Mouse (Mus musculus): ENCODE measurements around the gene Cntn5.
A peak's percentile ranks its signal among the peaks of the same experiment; 100 is the strongest.

Gene Cntn5

GRCm38 (mm10) chr9:10904616-10905363 is at the start of gene Cntn5:
TSS of gene Cntn5 (minus strand) at chr9:10904775.
- DNase-seq = no peak

GRCm38 (mm10) chr9:10950470-10950869 is 45.9 kb upstream of the Cntn5 start:
- DNase-seq = no peak

- DNase-seq = peak; percentile 4
These were observed 5.0 kb upstream of the Cntn5 start for GRCm38 (mm10) chr9:10909573-10909972.

- DNase-seq = no peak
These were observed 1.1 kb upstream of the Cntn5 start for GRCm38 (mm10) chr9:10905696-10906095.

GRCm38 (mm10) chr9:10879758-10880157 is 24.8 kb downstream of the Cntn5 start:
- no peak for DNase-seq

- no peak for DNase-seq
These were observed 30.7 kb downstream of the Cntn5 start for GRCm38 (mm10) chr9:10873881-10874280.

GRCm38 (mm10) chr9:10856204-10856892 is 48.2 kb downstream of the Cntn5 start:
- no peak for DNase-seq

GRCm38 (mm10) chr9:10816711-10817110 is 87.9 kb downstream of the Cntn5 start:
- no peak for DNase-seq

- DNase-seq = no peak
These were observed 107.4 kb downstream of the Cntn5 start for GRCm38 (mm10) chr9:10797158-10797557.

GRCm38 (mm10) chr9:10795102-10795501 is 109.5 kb downstream of the Cntn5 start:
- DNase-seq = no peak

GRCm38 (mm10) chr9:10731878-10732277 is 172.7 kb downstream of the Cntn5 start:
- no peak for DNase-seq

- no peak for DNase-seq
These were observed 180.4 kb downstream of the Cntn5 start for GRCm38 (mm10) chr9:10724191-10724590.

- DNase-seq = no peak
These were observed 182.5 kb downstream of the Cntn5 start for GRCm38 (mm10) chr9:10722121-10722520.

- no peak for DNase-seq
These were observed 185.6 kb downstream of the Cntn5 start for GRCm38 (mm10) chr9:10718986-10719385.

GRCm38 (mm10) chr9:10713641-10714040 is 190.9 kb downstream of the Cntn5 start:
- no peak for DNase-seq

GRCm38 (mm10) chr9:10681646-10682045 is 222.9 kb downstream of the Cntn5 start:
- no peak for DNase-seq

GRCm38 (mm10) chr9:10681181-10681580 is 223.4 kb downstream of the Cntn5 start:
- no peak for DNase-seq

- DNase-seq = no peak
These were observed 235.9 kb downstream of the Cntn5 start for GRCm38 (mm10) chr9:10668676-10669075.

GRCm38 (mm10) chr9:10667438-10667837 is 237.1 kb downstream of the Cntn5 start:
- no peak for DNase-seq

GRCm38 (mm10) chr9:10665756-10666155 is 238.8 kb downstream of the Cntn5 start:
- no peak for DNase-seq

GRCm38 (mm10) chr9:10663101-10663500 is 241.5 kb downstream of the Cntn5 start:
- DNase-seq = no peak

- no peak for DNase-seq
These were observed 245.1 kb downstream of the Cntn5 start for GRCm38 (mm10) chr9:10659478-10659877.

- DNase-seq = no peak
These were observed 246.5 kb downstream of the Cntn5 start for GRCm38 (mm10) chr9:10658086-10658485.

- no peak for DNase-seq
These were observed 247.3 kb downstream of the Cntn5 start for GRCm38 (mm10) chr9:10657144-10657748.
